Mouse (Mus musculus) mesoderm, embryonic 11.5 days (tissue): Measurements from ENCODE around the gene Acvr1b.

ENCODE experiments used
- DNase-seq: peaks from one replicate; pipeline ENCODE4 v3.0.0-alpha.2; 2012; ENCODE audit warnings: low read depth, low spot score

Acvr1b gene

GRCm38 (mm10) chr15:101250220-101250800 lies 76.4 kb downstream of the Acvr1b start:
- DNase-seq, result no peak

- DNase-seq, result no peak
Observed at GRCm38 (mm10) chr15:101251930-101252329, 78.1 kb downstream of the Acvr1b start.

- DNase-seq, result no peak
Observed at GRCm38 (mm10) chr15:101252614-101253013, 78.7 kb downstream of the Acvr1b start.

GRCm38 (mm10) chr15:101253563-101253885 lies 79.7 kb downstream of the Acvr1b start:
- no peak for DNase-seq

DNA sequence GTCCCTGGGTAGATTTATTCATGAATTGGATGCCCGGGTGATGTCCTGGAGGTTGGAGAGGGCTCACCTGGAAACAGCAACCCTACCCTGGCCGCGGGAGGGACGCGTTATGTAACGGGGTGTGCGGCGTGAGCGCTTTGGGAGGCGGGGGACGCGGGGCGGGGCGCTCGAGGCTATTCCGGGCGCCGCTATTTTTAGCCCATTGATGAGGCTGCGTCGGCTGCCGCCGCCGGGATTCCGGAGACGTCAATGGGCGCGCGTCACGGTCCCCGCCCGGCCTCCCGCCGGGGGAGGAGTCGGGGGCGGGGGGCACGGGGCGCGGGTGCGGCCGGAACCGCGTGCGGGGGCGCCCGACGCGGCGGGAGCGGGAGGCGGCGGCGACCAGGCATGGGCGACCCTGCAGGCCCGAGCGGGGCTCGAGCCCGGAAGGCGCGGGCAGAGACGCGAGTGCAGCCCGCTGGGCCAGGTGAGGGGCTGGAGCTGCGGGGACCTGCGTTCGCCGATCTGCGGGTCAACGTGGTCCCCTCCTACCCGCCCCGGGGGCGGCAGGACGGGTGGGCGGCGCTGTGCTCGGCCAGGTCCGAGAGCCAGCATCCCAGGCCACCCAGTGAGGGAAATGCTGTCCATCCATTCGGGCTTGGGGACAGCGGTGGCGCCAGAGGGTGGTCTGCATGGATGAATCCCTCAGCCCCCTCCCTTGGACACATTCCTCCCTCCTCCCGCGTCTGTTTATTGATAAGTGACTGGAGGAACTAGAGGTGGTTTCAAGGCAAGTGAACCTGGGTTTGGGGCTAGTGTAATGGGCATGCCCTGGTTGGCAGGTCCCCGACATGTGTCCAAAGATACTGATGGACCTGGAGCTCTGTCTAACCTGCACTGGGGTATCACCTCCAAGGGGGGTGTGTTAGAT lies 80.3 kb downstream of the Acvr1b start, which contains the start of gene Nr4a1:
Gene Nr4a1 (plus strand): TSS at position 384 of the 910 bp plus-strand sequence.
- DNase-seq, result peak; percentile 54

DNA sequence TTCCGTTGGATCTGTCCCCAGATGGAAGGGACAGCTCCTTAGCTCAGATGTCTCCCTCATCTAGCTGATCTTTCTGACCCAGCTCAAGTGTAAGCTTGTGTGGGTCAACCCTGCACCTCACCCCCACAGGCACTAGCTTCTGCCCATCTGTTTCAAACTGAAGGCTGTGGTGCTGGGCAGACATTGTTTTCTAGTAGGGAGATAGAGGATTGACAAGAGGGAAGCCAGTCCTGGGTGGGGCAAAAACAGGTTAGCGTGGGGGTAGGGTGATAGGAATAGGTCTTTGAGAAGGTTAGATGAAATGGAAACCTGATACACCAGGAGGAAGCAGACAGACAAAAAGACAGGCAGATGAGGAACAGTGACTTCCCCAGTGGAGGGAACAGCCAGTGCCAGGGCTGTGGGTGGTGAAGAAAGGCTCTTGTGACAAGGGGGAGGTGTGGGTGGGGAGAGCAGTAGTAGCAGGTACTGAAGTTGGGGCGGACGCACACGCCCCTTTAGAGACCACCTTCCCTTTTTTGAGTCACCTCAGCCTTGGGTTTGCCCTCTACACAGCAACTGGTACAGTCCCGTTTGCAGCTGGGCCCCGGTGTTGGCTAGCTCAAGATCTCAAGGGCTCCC lies 82.1 kb downstream of the Acvr1b start:
- no peak for DNase-seq

GRCm38 (mm10) chr15:101256463-101257206 lies 82.8 kb downstream of the Acvr1b start:
- no peak for DNase-seq

DNA sequence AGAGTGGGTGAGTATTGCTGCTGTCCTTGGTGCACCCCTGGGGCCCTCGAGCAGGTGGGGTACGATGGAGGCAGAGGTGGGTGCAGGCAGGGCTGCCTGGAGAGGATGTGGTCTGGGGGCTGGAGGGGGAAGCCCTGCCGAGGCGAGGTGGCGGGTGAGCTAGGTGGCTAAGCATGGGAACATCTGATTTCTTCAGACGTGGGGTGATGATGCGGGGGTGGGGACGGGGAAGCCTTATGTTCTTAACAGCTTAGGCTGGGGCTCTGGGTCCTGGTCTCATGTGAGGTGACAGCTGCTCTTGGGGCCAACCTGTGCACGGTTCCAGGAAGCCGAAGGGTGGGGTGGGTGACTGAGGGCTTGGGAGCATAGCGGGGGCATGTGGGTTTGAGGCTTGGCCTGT lies 84.6 kb downstream of the Acvr1b start:
- no peak for DNase-seq

DNA sequence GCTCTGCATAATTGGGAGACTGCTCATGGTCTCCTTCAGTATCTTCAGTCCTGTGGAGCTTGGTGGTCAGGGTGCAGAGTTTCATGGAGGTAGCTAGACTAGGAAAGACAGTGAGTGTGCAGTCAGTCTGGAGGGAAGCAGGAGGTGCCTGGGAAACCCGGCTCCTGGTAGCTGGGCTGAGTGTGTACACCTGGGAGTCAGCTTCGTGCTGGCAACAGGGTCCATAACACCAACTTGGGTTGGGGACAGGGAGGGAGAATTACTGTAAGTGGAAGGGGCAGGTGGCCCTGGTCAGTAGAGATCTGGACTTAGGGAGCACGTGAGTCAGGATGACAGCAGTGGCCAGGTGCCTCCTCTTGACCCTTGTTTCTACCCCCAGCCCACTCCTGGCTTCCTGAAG lies 86.1 kb downstream of the Acvr1b start:
- no peak for DNase-seq

DNA sequence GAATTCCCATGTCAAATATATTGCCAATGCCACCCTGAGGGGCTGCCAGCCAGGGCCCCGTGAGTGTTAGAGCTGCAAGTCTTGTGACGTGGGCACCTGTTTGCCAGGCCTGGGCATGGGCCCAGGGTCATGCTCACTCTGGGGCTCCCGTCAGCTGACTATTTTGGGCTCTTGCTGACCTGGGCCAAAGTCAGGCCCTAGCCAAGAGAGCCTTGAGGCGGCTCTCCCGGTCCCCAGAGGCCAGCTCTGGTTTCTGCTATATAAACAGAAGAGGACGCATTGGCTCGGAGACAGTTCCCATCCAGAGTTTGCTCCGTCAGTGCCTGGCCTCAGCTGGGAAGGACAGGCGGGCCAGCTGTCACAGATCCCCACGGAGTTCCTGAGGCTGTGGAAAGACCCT lies 86.5 kb downstream of the Acvr1b start:
- DNase-seq, result no peak

DNA sequence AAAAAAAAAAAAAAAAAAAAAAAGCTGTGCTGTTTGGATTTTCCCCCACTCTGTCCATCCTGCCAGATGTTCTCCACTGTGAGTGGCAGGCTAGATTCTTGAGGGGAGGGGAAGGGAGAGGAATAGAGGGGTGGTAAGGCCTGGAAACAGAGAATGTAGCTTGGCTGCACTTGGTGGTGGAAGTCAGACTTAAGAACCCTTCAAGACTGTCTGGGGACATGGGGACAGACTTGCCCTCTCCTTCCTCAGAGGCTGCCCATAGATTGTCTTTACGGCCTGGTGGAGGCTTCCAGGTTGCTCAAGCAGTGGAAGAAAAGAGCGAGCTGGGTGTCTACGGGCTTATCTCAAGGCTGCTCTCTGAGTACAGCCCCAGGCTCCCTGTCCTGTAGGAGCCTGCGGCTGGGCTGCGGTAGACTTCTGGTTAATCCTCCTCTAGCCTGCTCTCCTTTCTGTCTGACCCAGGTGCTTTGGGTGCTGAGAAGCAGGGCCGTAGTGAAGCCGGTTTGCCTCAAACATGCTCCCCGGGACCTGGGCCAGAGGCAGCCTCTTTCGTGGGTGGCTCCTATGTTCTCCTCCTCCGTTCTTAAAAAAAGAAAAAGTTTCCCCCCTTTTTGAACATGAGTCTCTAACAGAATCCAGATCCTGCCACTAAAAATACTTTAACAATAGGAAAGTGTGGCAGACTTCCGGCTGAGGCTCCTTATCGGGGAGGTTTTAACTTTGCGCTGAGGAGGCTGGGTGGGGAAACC lies 87.2 kb downstream of the Acvr1b start:
- DNase-seq, result no peak

- DNase-seq, result no peak
Observed at GRCm38 (mm10) chr15:101262502-101262901, 88.6 kb downstream of the Acvr1b start.
